Mouse (Mus musculus) layer of hippocampus, postnatal 36 days (tissue): ENCODE results near the gene A630001G21Rik. TPM values are rescaled to one million over a fixed set of nuclear protein-coding genes. Genes with fewer than 3 reads are reported as not detected.
A peak's percentile ranks its signal among the peaks of the same experiment; 100 is the strongest.

Source experiments
- DNase-seq, 2 experiments: peaks; one replicate each; pipeline ENCODE4 v3.0.0; 2022
- total RNA-seq, 2 experiments: library from RNA; stranded (reverse); gene quantifications; 2 replicates each; pipeline ENCODE4 v1.2.3; 2021

The A630001G21Rik gene
- total RNA-seq, 2 experiments from 2014 or later, result 0.38 to 0.52 TPM

GRCm38 (mm10) chr1:85767754-85768153 is 10.7 kb downstream of the A630001G21Rik start:
- no peak for DNase-seq

- DNase-seq, result no peak
These were observed 12.3 kb downstream of the A630001G21Rik start for GRCm38 (mm10) chr1:85766120-85766519.

GRCm38 (mm10) chr1:85764291-85764690 is 14.2 kb downstream of the A630001G21Rik start:
- DNase-seq, result no peak

- DNase-seq, result no peak
These were observed 15.1 kb downstream of the A630001G21Rik start for GRCm38 (mm10) chr1:85763386-85763785.

- no peak for DNase-seq
These were observed 16.8 kb downstream of the A630001G21Rik start for GRCm38 (mm10) chr1:85761665-85762064.

GRCm38 (mm10) chr1:85758969-85759293 is 19.5 kb downstream of the A630001G21Rik start:
- no peak for DNase-seq

GRCm38 (mm10) chr1:85758231-85758968 is 20.0 kb downstream of the A630001G21Rik start:
- peak in 1 of 2 experiments; percentile 24 for DNase-seq

GRCm38 (mm10) chr1:85757531-85758230 is 20.8 kb downstream of the A630001G21Rik start:
- DNase-seq, result no peak

- DNase-seq, result no peak
These were observed 26.3 kb downstream of the A630001G21Rik start for GRCm38 (mm10) chr1:85751932-85752680.

GRCm38 (mm10) chr1:85751494-85751893 is 26.9 kb downstream of the A630001G21Rik start:
- no peak for DNase-seq

- DNase-seq, result no peak
These were observed 27.8 kb downstream of the A630001G21Rik start for GRCm38 (mm10) chr1:85750650-85751049.

- DNase-seq, result no peak
These were observed 28.6 kb downstream of the A630001G21Rik start for GRCm38 (mm10) chr1:85749829-85750228.

- no peak for DNase-seq
These were observed 31.9 kb downstream of the A630001G21Rik start for GRCm38 (mm10) chr1:85746511-85746910.

- no peak for DNase-seq
These were observed 33.9 kb downstream of the A630001G21Rik start for GRCm38 (mm10) chr1:85744539-85744938.

- no peak for DNase-seq
These were observed 35.4 kb downstream of the A630001G21Rik start for GRCm38 (mm10) chr1:85742916-85743505.

- DNase-seq, result no peak
These were observed 36.1 kb downstream of the A630001G21Rik start for GRCm38 (mm10) chr1:85742333-85742732.

GRCm38 (mm10) chr1:85740923-85741322 is 37.5 kb downstream of the A630001G21Rik start:
- DNase-seq, result no peak

GRCm38 (mm10) chr1:85739819-85740218 is 38.6 kb downstream of the A630001G21Rik start:
- DNase-seq, result no peak

GRCm38 (mm10) chr1:85739000-85739399 is 39.4 kb downstream of the A630001G21Rik start:
- no peak for DNase-seq

- DNase-seq, result peak in 1 of 2 experiments; percentile 46
These were observed 41.9 kb downstream of the A630001G21Rik start for GRCm38 (mm10) chr1:85736355-85737184.

- no peak for DNase-seq
These were observed 42.9 kb downstream of the A630001G21Rik start for GRCm38 (mm10) chr1:85735463-85736123.
